Mouse (Mus musculus) intestine, embryonic 14.5 days (tissue): Measurements from ENCODE around the gene Tpt1. TPM values are rescaled to one million over a fixed set of nuclear protein-coding genes. Genes with fewer than 3 reads are reported as not detected.
"Not testable (repeated sequence)": the region's sequence is repeated elsewhere in the genome, so short reads cannot be mapped to it uniquely, and the experiment has no call there.

Source experiments
- ATAC-seq: fragments of 200-750 bp; cut with Nextera tagmentation; replicated peaks from 2 replicates; pipeline ENCODE4 v1.8.0; 2017; ENCODE audit warnings: low read depth, moderate number of reproducible peaks, moderate TSS enrichment, moderate library complexity; ENCODE audit not compliant: low FRiP score, low TSS enrichment
- DNase-seq: peaks from one replicate; pipeline ENCODE4 v3.0.0-alpha.2; 2018; ENCODE audit warnings: low spot score
- H3K27ac ChIP-seq: fragments of 300-500 bp; sonication (generic); 2 replicates; pipeline ENCODE4 v1.5.1; 2014; ENCODE audit warnings: low read depth, mild to moderate bottlenecking, control low read depth
- H3K27me3 ChIP-seq: fragments of 300-500 bp; sonication (generic); replicated peaks from 2 replicates; pipeline ENCODE4 v1.6.1; 2014; ENCODE audit warnings: low read length, control low read depth; ENCODE audit not compliant: control insufficient read depth, insufficient read depth
- H3K36me3 ChIP-seq: fragments of 300-500 bp; sonication (generic); 2 replicates; pipeline ENCODE4 v1.6.1; 2014; ENCODE audit warnings: low read length, control low read depth; ENCODE audit not compliant: control insufficient read depth, insufficient read depth
- H3K4me1 ChIP-seq: fragments of 300-500 bp; sonication (generic); replicated peaks from 2 replicates; pipeline ENCODE4 v1.6.1; 2014; ENCODE audit warnings: low read length, control low read depth, mixed read lengths; ENCODE audit not compliant: control insufficient read depth, insufficient read depth
- H3K4me2 ChIP-seq: fragments of 300-500 bp; sonication (generic); 2 replicates; pipeline ENCODE4 v1.6.1; 2014; ENCODE audit warnings: low read length
- H3K4me3 ChIP-seq: fragments of 300-500 bp; sonication (generic); 2 replicates; pipeline ENCODE4 v1.5.1; 2014; ENCODE audit warnings: low read depth, low read length, control low read depth, mixed read lengths
- H3K9ac ChIP-seq: fragments of 300-500 bp; sonication (generic); 2 replicates; pipeline ENCODE4 v1.6.1; 2014; ENCODE audit warnings: mild to moderate bottlenecking, low read length
- H3K9me3 ChIP-seq: fragments of 300-500 bp; sonication (generic); 2 replicates; pipeline ENCODE4 v1.6.1; 2016; ENCODE audit warnings: low read length, control low read depth; ENCODE audit not compliant: control insufficient read depth
- WGBS: fragments of 180-500 bp; shearing (Covaris S2); extraction: QIAGEN DNeasy Blood & Tissue Kit; methylation state at CpG from one replicate; pipeline ENCODE4 v1.1.7; 2014; 5-methylcytosine and 5-hydroxymethylcytosine counted together
- polyA plus RNA-seq: library from polyadenylated mRNA; unstranded; fragments of >200 nt; fragmentation: Nextera tagmentation; extraction: Ambion mirVana; gene quantifications from 2 replicates; pipeline ENCODE4 v1.2.1, GENCODE M21; 2014

The Tpt1 gene
- polyA plus RNA-seq, 1 experiment from 2014 or later, result 1,259 TPM

DNA sequence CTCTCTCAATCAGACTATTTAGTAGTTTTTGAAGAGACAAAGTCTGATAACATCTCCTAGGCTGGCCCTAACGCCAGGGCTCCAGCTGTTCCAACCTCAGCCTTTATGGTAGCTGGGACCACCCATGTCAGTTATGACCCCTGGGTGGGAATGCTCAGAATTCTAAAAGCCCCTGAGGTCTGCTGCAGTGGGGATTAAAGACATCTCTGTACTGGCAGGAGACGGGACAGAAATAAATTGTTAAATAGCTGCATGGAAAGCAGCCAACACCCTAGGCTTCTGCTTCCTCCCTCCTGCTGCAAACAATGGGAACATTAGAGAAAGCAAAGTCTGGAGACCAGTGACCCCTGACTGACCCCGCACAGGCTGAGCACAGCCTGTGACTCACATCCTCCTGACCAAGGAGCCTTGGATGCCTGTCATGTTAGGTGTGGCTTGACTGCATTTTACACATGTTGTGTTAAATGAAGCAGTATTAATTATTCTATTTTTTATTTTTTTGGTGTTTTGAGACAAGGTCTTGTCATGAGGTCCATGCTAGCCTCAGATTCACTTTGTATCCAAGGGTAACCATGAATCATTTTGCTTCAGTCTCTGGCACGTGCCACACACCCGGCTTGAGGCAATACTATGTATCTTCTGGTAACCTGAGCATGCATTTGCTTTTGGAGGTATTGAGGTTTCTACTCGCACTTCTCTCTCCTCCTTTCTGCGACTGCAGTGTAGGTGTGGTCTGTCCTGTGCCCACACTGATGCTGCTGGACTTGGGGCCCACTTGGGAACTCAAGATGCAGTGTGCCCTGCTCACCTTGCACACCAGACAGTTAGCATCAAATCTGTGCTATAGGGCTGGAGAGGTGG lies 18.9 kb downstream of the Tpt1 start:
- Histone ChIP-seq H3K27me3 (no peaks in the 10 kb centered on the region), H3K4me3 (no peak overlapping the region), H3K27ac (peak overlapping the region; percentile 70), H3K9me3 (peaks cover 4% of the 10 kb centered on the region; the same call in 1 of the 2 replicates), H3K36me3 (no peaks in the 10 kb centered on the region), H3K4me2 (no peak overlapping the region), H3K4me1 (peaks cover 14% of the 10 kb centered on the region; the same call in 1 of the 2 replicates), H3K9ac (no peak overlapping the region)
- ATAC-seq (peak; percentile 92), DNase-seq (peak; percentile 78)
- 6% methylated on average over 7 of the region's 7 CpGs for WGBS

GRCm38 (mm10) chr14:75866706-75867333 lies 21.9 kb downstream of the Tpt1 start:
- Histone ChIP-seq H3K9me3 (peaks cover 4% of the 10 kb centered on the region; the same call in 1 of the 2 replicates), H3K27me3 (no peaks in the 10 kb centered on the region), H3K4me1 (peaks cover 14% of the 10 kb centered on the region; the same call in 1 of the 2 replicates), H3K4me3 (no peak overlapping the region), H3K9ac (no peak overlapping the region), H3K4me2 (no peak overlapping the region), H3K27ac (no peak overlapping the region), H3K36me3 (no peaks in the 10 kb centered on the region)
- ATAC-seq, result no peak
- WGBS, result 74% methylated on average over 9 of the region's 9 CpGs
- DNase-seq, result no peak

DNA sequence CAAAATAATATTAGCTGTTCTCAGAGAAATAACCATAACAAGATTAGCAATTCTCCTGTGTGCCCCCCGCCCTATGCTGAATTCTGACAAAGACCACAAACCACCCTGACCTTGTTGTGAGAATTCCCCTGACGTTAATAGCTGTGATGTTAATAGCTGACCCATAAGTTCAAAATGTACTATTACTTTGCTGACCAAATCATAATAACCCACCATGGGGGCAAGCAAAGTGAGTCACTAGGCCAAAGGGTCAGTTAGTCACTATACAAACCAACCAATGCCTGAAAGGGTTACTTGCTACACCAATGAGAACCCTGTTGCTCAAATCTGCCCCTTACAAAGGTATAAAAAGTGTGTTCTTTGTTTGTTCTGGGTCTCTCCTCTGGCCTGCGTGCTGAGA lies 23.1 kb downstream of the Tpt1 start:
- H3K27ac ChIP-seq, H3K4me2 ChIP-seq, H3K36me3 ChIP-seq, ATAC-seq, H3K27me3 ChIP-seq, DNase-seq, H3K9me3 ChIP-seq, H3K9ac ChIP-seq, H3K4me3 ChIP-seq: not testable (repeated sequence)
- H3K4me1 ChIP-seq, result peaks cover 11% of the 10 kb centered on the region; the same call in 1 of the 2 replicates
- 84% methylated on average over 3 of the region's 3 CpGs for WGBS

DNA sequence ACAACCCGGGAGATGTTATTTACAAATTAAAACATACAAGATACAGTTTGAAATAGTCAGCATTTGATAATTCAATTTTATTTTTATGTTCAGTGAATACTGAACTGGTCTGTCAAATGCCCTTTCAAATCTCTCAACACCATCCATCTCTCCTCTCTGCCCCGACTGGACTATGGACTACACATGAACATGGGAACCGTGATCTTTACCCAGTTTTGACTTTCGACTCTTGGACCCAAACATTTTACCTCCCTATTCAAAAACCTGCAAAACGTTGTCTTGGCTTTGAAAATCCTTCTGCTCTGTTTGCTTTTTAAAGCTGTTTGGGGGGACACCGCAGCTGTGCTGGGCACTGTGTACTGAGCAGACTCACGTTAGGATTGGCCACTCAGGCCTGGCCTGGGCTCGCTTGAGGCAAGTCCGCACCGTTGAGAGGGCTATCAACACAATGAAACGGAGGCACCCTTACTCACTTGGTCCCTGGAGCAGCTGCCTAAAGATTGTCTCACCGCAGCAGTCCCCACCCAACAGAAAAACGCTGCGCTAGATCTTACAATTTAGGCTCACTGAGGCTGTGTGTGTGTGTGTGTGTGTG lies 25.0 kb downstream of the Tpt1 start:
- 74% methylated on average over 14 of the region's 14 CpGs for WGBS
- Histone ChIP-seq H3K27ac (no peak overlapping the region), H3K4me1 (peaks cover 2% of the 10 kb centered on the region; the same call in 1 of the 2 replicates), H3K9ac (no peak overlapping the region), H3K4me3 (no peak overlapping the region), H3K9me3 (no peaks in the 10 kb centered on the region), H3K4me2 (no peak overlapping the region), H3K36me3 (no peaks in the 10 kb centered on the region), H3K27me3 (no peaks in the 10 kb centered on the region)
- ATAC-seq (no peak), DNase-seq (no peak)

DNA sequence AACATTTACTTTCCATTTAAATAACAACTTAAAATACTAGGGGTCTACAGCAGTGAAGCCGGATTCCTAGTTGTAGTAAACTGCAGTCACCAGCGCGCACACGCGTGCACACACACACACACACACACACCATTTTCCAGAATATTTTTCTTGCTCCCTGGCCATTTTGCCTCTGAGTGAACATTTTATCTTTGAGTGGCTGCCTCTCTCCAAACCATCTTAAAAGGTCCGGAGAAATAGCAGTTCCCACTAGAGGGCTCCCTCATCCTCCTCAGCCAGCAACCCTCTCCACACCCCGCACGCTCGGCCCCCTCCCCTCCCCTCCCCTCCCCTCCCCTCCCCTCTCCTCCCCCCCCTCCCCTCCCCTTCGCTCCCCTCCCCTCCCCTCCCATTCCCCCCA lies 25.7 kb downstream of the Tpt1 start:
- Histone ChIP-seq H3K27me3 (no peaks in the 10 kb centered on the region), H3K27ac (no peak overlapping the region), H3K4me2 (peak overlapping the region; percentile 36), H3K4me1 (peaks cover 3% of the 10 kb centered on the region; the same call in 1 of the 2 replicates), H3K9me3 (no peaks in the 10 kb centered on the region), H3K9ac (no peak overlapping the region), H3K4me3 (no peak overlapping the region), H3K36me3 (no peaks in the 10 kb centered on the region)
- DNase-seq (no peak), ATAC-seq (no peak)
- 20% methylated on average over 9 of the region's 10 CpGs for WGBS

DNA sequence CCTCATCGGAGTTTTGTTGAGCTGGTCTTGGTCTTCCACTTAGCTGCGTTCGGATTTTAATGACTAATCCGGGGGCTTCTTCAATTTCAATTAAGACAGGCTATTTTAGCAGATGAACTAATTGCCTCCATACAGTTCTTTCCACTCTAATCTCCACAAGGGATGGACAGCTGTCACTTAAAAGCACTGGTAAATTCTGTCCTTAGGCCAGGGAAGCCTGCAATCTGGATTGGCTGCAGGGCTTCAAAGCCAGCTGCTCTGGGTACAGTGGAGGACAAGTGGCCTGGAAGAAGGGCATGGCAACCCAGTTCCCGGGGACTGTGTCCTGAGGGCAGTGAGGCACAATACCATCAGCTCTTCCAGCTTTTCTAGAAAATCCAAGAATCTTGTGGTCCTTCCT lies 26.2 kb downstream of the Tpt1 start:
- Histone ChIP-seq H3K9me3 (no peaks in the 10 kb centered on the region), H3K4me3 (no peak overlapping the region), H3K36me3 (no peaks in the 10 kb centered on the region), H3K4me1 (peaks cover 3% of the 10 kb centered on the region; the same call in 1 of the 2 replicates), H3K27ac (no peak overlapping the region), H3K4me2 (no peak overlapping the region), H3K9ac (no peak overlapping the region), H3K27me3 (no peaks in the 10 kb centered on the region)
- DNase-seq, result no peak
- no peak for ATAC-seq
- 28% methylated on average over 4 of the region's 5 CpGs for WGBS

- H3K4me3 ChIP-seq, result no peak overlapping the region
- H3K9me3 ChIP-seq, result no peaks in the 10 kb centered on the region
- no peak overlapping the region for H3K27ac ChIP-seq
- H3K4me2 ChIP-seq, result no peak overlapping the region
- no peak overlapping the region for H3K9ac ChIP-seq
- DNase-seq, result no peak
- ATAC-seq, result no peak
- H3K4me1 ChIP-seq, result peaks cover 3% of the 10 kb centered on the region; the same call in 1 of the 2 replicates
- H3K36me3 ChIP-seq, result no peaks in the 10 kb centered on the region
- WGBS, result 83% methylated on average over 4 of the region's 4 CpGs
- H3K27me3 ChIP-seq, result no peaks in the 10 kb centered on the region
Measured at GRCm38 (mm10) chr14:75871750-75872149, 26.9 kb downstream of the Tpt1 start.

DNA sequence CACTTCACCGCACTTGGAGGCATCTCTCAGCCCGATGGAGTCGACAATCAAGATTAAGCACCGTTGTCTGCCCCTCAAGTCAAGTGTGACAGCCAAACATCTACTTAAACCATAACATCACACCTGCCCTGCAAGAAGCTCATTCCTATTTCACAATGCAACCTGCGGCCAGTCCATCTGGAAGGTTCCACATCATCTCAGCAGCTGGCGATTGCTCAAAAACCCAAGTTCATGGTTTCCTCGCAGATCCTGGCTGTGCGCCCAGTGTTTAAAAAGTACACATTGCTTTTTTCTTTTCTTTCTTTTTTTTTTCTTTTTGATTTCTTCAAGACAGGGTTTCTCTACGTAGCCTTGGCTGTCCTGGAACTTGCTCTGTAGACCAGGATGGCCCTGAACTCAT lies 28.7 kb downstream of the Tpt1 start:
- Histone ChIP-seq H3K9me3 (no peaks in the 10 kb centered on the region), H3K9ac (no peak overlapping the region), H3K36me3 (no peaks in the 10 kb centered on the region), H3K4me3 (no peak overlapping the region), H3K27ac (no peak overlapping the region), H3K4me1 (peaks cover 3% of the 10 kb centered on the region; the same call in 1 of the 2 replicates), H3K27me3 (no peaks in the 10 kb centered on the region), H3K4me2 (no peak overlapping the region)
- ATAC-seq (no peak), DNase-seq (no peak)
- 64% methylated on average over 9 of the region's 9 CpGs for WGBS
